Mouse (Mus musculus) MEL (cell line): Measurements from ENCODE around the gene Frem1. TPM values are rescaled to one million over a fixed set of nuclear protein-coding genes. Genes with fewer than 3 reads are reported as not detected.

Experiments
- DNase-seq: peaks from one replicate; pipeline ENCODE4 v3.0.0; 2011; ENCODE audit warnings: low read depth, low spot score
- H3K27ac ChIP-seq: 2 replicates; pipeline ENCODE4 v1.5.1; 2012; ENCODE audit warnings: low read depth, mild to moderate bottlenecking, control low read depth, low read length, moderate library complexity; ENCODE audit not compliant: control insufficient read depth
- H3K27me3 ChIP-seq, 2 experiments: fragments of 150-350 bp in 1 of 2; sonication (generic) in 1 of 2; 2 replicates each; pipeline ENCODE4 v1.6.1; 2012; ENCODE audit warnings: low read length in 2 of 2, mild to moderate bottlenecking in 2 of 2, improper control_type of control experiment in 1 of 2, moderate library complexity in 1 of 2; ENCODE audit not compliant: insufficient read depth in 2 of 2, control insufficient read depth in 1 of 2
- H3K36me3 ChIP-seq, 2 experiments: 2 replicates each; pipeline ENCODE4 v1.6.1; 2012 to 2014; ENCODE audit warnings: low read length in 2 of 2, improper control_type of control experiment in 1 of 2, inconsistent platforms in 1 of 2, mild to moderate bottlenecking in 1 of 2; ENCODE audit not compliant: insufficient read depth in 2 of 2, control insufficient read depth in 1 of 2
- H3K4me1 ChIP-seq, 2 experiments: fragments of 150-350 bp in 1 of 2; sonication (generic) in 1 of 2; 2 replicates each; pipeline ENCODE4 v1.6.1; 2012; ENCODE audit warnings: low read length in 2 of 2, improper control_type of control experiment in 1 of 2, mild to moderate bottlenecking in 1 of 2; ENCODE audit not compliant: insufficient read depth in 2 of 2, control insufficient read depth in 1 of 2
- H3K4me3 ChIP-seq, 2 experiments: fragments of 150-350 bp in 1 of 2; sonication (generic) in 1 of 2; 2 replicates each; pipeline ENCODE4 v1.5.1; 2012; ENCODE audit warnings: low read depth in 2 of 2, low read length in 2 of 2, mild to moderate bottlenecking in 2 of 2, moderate library complexity in 2 of 2, control low read depth in 1 of 2, improper control_type of control experiment in 1 of 2; ENCODE audit not compliant: control insufficient read depth in 1 of 2, insufficient read depth in 1 of 2
- H3K79me2 ChIP-seq: 2 replicates; pipeline ENCODE4 v1.6.1; 2012; ENCODE audit warnings: mild to moderate bottlenecking, low read length, moderate library complexity; ENCODE audit not compliant: control insufficient read depth, poor library complexity, insufficient read depth
- H3K9ac ChIP-seq: 2 replicates; pipeline ENCODE4 v1.6.1; 2012; ENCODE audit warnings: low read depth, mild to moderate bottlenecking, control low read depth, low read length, moderate library complexity; ENCODE audit not compliant: control insufficient read depth, poor library complexity, severe bottlenecking
- H3K9me3 ChIP-seq: fragments of 150-350 bp; sonication (generic); replicated peaks from 2 replicates; pipeline ENCODE4 v1.6.1; 2012; ENCODE audit warnings: mild to moderate bottlenecking, low read length, improper control_type of control experiment, moderate library complexity; ENCODE audit not compliant: insufficient read depth
- CHD1 ChIP-seq: IDR thresholded peaks from 2 replicates; pipeline ENCODE4 v1.6.1; 2012; ENCODE audit warnings: low read depth, mild to moderate bottlenecking, inconsistent platforms, low read length, improper control_type of control experiment
- CHD2 ChIP-seq: IDR thresholded peaks from 2 replicates; pipeline ENCODE4 v1.6.1; 2011; ENCODE audit warnings: low read length, improper control_type of control experiment
- CTCF ChIP-seq, 3 experiments: IDR thresholded peaks in 2 of 3; conservative IDR thresholded peaks in 1 of 3; 2 replicates each; pipeline ENCODE4 v1.5.1; 2011 to 2012; ENCODE audit warnings: low read length in 3 of 3, low read depth in 2 of 3, mild to moderate bottlenecking in 2 of 3, improper control_type of control experiment in 1 of 3, inconsistent platforms in 1 of 3, mixed read lengths in 1 of 3, moderate library complexity in 1 of 3; ENCODE audit not compliant: control insufficient read depth in 1 of 3, insufficient read depth in 1 of 3, poor library complexity in 1 of 3, severe bottlenecking in 1 of 3
- E2F4 ChIP-seq: IDR thresholded peaks from 2 replicates; pipeline ENCODE4 v1.6.1; 2011; ENCODE audit warnings: low read depth, low read length, improper control_type of control experiment, borderline replicate concordance
- ELF1 ChIP-seq: IDR thresholded peaks from 2 replicates; pipeline ENCODE4 v1.6.1; 2014; ENCODE audit warnings: low read depth, mild to moderate bottlenecking, inconsistent platforms, low read length, improper control_type of control experiment, moderate library complexity
- ETS1 ChIP-seq: IDR thresholded peaks from 2 replicates; pipeline ENCODE4 v1.6.1; 2012; ENCODE audit warnings: low read depth, mild to moderate bottlenecking, inconsistent platforms, low read length, improper control_type of control experiment, moderate library complexity
- GABPA ChIP-seq: IDR thresholded peaks from 2 replicates; pipeline ENCODE4 v1.6.1; 2012; ENCODE audit warnings: low read depth, mild to moderate bottlenecking, inconsistent platforms, low read length, improper control_type of control experiment, moderate library complexity
- GATA1 ChIP-seq: IDR thresholded peaks from 2 replicates; pipeline ENCODE4 v1.6.1; 2011; ENCODE audit warnings: low read depth, low read length, improper control_type of control experiment
- MAFK ChIP-seq: IDR thresholded peaks from 2 replicates; pipeline ENCODE4 v1.6.1; 2011; ENCODE audit warnings: low read depth, mild to moderate bottlenecking, low read length, improper control_type of control experiment, borderline replicate concordance
- MYB ChIP-seq: IDR thresholded peaks from 2 replicates; pipeline ENCODE4 v1.6.1; 2011; ENCODE audit warnings: mild to moderate bottlenecking, low read depth, low read length, improper control_type of control experiment
- MYC ChIP-seq: IDR thresholded peaks from 2 replicates; pipeline ENCODE4 v1.6.1; 2011; ENCODE audit warnings: low read depth, mild to moderate bottlenecking, low read length, improper control_type of control experiment, moderate library complexity
- RAD21 ChIP-seq: IDR thresholded peaks from 2 replicates; pipeline ENCODE4 v1.6.1; 2011; ENCODE audit warnings: mild to moderate bottlenecking, low read depth, low read length, improper control_type of control experiment
- RCOR1 ChIP-seq: IDR thresholded peaks from 2 replicates; pipeline ENCODE4 v1.6.1; 2012; ENCODE audit warnings: low read depth, mild to moderate bottlenecking, inconsistent platforms, low read length, improper control_type of control experiment
- TAL1 ChIP-seq: IDR thresholded peaks from 2 replicates; pipeline ENCODE4 v1.6.1; 2012; ENCODE audit warnings: mild to moderate bottlenecking, inconsistent platforms, low read length, moderate library complexity, mixed read lengths
- TBP ChIP-seq: IDR thresholded peaks from 2 replicates; pipeline ENCODE4 v1.8.0; 2011; ENCODE audit warnings: low read depth, low read length, improper control_type of control experiment
- TCF12 ChIP-seq: IDR thresholded peaks from 2 replicates; pipeline ENCODE4 v1.6.1; 2014; ENCODE audit warnings: low read depth, mild to moderate bottlenecking, inconsistent platforms, low read length, improper control_type of control experiment, moderate library complexity
- USF1 ChIP-seq: IDR thresholded peaks from 2 replicates; pipeline ENCODE4 v1.6.1; 2014; ENCODE audit warnings: low read depth, mild to moderate bottlenecking, inconsistent platforms, low read length, improper control_type of control experiment, moderate library complexity
- USF2 ChIP-seq, 2 experiments: IDR thresholded peaks; 2 replicates each; pipeline ENCODE4 v1.6.1; 2011 to 2012; ENCODE audit warnings: improper control_type of control experiment in 2 of 2, low read length in 2 of 2, borderline replicate concordance in 1 of 2, inconsistent platforms in 1 of 2, low read depth in 1 of 2, mild to moderate bottlenecking in 1 of 2; ENCODE audit not compliant: insufficient read depth in 1 of 2
- ZKSCAN1 ChIP-seq: IDR thresholded peaks from 2 replicates; pipeline ENCODE4 v1.6.1; 2012; ENCODE audit warnings: low read depth, mild to moderate bottlenecking, inconsistent platforms, low read length, improper control_type of control experiment, moderate library complexity
- ZMIZ1 ChIP-seq: IDR thresholded peaks from 2 replicates; pipeline ENCODE4 v1.6.1; 2012; ENCODE audit warnings: low read depth, mild to moderate bottlenecking, inconsistent platforms, low read length, improper control_type of control experiment, moderate library complexity
- polyA plus RNA-seq, 2 experiments: library from polyadenylated mRNA; stranded (reverse) in 1 of 2; unstranded in 1 of 2; fragments of >175 nt in 1 of 2; fragments of >200 nt in 1 of 2; gene quantifications; 2 replicates each; pipeline versions ENCODE4 v1.2.1 to v1.2.4; 2012; ENCODE audit warnings: low replicate concordance in 2 of 2, low read depth in 1 of 2; ENCODE audit not compliant: insufficient read length in 2 of 2, insufficient read depth in 1 of 2, missing spikeins in 1 of 2
- total RNA-seq: library from RNA; depleted of rRNA; stranded (reverse); fragments of 300-350 nt; gene quantifications from 2 replicates; pipeline ENCODE4 v1.2.3, GENCODE M21; 2012

Gene Frem1
- total and polyA plus RNA-seq, 3 experiments: not detected

DNA sequence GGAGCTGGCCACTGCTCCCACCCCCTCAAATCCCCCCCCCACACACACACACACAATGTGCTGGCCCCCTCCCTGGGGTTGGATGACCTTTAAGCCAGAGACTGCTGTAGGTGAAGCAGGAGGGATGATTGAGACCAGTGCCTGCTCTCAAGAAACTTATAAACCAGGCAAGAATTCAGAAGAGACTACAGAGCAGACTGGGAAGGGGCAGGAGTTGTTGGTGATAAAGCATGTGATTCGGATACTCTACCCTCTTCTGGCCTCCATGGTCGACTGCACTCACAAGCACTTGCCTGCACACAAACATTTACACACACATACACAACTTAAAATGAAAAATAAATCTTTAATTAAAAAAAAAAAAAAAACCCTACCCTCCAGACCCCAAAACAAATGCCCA lies 6.0 kb upstream of the Frem1 start:
- no peaks in the 10 kb centered on the region for H3K79me2 ChIP-seq
- no peaks in the 10 kb centered on the region for H3K36me3 ChIP-seq
- TF ChIP-seq ZMIZ1 (no peak), ZKSCAN1 (no peak), CTCF (IDR thresholded peaks at IDR 0.05 in 2 of 3, conservative IDR thresholded peaks at IDR 0.05 in 1 of 3; ENCODE audit: control insufficient read depth in 1 of 3, insufficient read depth in 1 of 3, low read depth in 2 of 3, low read length in 3 of 3, poor library complexity in 1 of 3, severe bottlenecking in 1 of 3) (no peak), USF1 (no peak), MYC (no peak), TBP (no peak), MAFK (no peak), RAD21 (no peak), ELF1 (no peak), CHD2 (no peak), ETS1 (no peak), CHD1 (no peak), GATA1 (no peak), RCOR1 (no peak), TCF12 (no peak), TAL1 (no peak)
- no peak overlapping the region for H3K9ac ChIP-seq
- H3K27ac ChIP-seq: no peak overlapping the region
- no peak overlapping the region for H3K4me3 ChIP-seq
- no peaks in the 10 kb centered on the region for H3K4me1 ChIP-seq
- no peaks in the 10 kb centered on the region for H3K9me3 ChIP-seq
- H3K27me3 ChIP-seq: no peaks in the 10 kb centered on the region
- no peak for DNase-seq

DNA sequence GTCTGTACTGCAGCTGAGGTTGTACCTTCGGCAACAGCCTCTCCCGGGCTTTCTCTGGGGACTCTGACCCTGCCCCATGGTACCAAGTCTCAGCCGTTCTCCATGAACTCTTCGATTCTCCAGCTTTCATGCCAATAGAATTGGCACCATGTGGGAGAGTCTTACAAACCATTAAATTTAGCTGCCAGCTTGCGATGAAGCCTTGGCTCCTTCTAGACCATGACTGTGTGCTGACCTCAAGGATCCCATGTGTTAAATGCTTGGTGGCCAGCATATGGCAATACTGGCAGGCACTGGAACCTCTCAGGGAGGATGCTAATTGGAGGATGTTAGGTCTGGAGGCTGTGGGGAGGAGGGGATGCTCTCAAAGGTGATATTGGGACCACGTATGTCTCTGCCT lies 4.4 kb upstream of the Frem1 start:
- Histone ChIP-seq H3K9me3 (no peaks in the 10 kb centered on the region), H3K79me2 (no peaks in the 10 kb centered on the region), H3K27ac (no peak overlapping the region), H3K4me3 (no peak overlapping the region), H3K27me3 (no peaks in the 10 kb centered on the region), H3K36me3 (no peaks in the 10 kb centered on the region), H3K9ac (no peak overlapping the region), H3K4me1 (no peaks in the 10 kb centered on the region)
- DNase-seq: no peak
- TF ChIP-seq RAD21: no peak
- no peak for TF ChIP-seq ZKSCAN1
- TF ChIP-seq MYB: no peak
- no peak for TF ChIP-seq E2F4
- TF ChIP-seq ELF1: no peak
- no peak for TF ChIP-seq GATA1
- TF ChIP-seq ETS1: no peak
- TF ChIP-seq TCF12: no peak
- TF ChIP-seq USF2 (IDR thresholded peaks at IDR 0.05; ENCODE audit: borderline replicate concordance in 1 of 2, insufficient read depth in 1 of 2, low read depth in 1 of 2, low read length in 2 of 2): no peak
- TF ChIP-seq CHD1: no peak
- TF ChIP-seq GABPA: no peak
